Mouse (Mus musculus): ENCODE results near the gene Snrpb2.

Snrpb2 gene

GRCm38 (mm10) chr2:143094761-143095160 lies 31.9 kb downstream of the Snrpb2 start:
- DNase-seq (ENCODE audit: low read depth, low spot score): no peak

- no peak for DNase-seq (ENCODE audit: low read depth, low spot score)
These were observed 34.3 kb downstream of the Snrpb2 start for GRCm38 (mm10) chr2:143097170-143097569.

GRCm38 (mm10) chr2:143113859-143114258 lies 51.0 kb downstream of the Snrpb2 start:
- DNase-seq (ENCODE audit: low read depth, low spot score): peak; percentile 44

- no peak for DNase-seq (ENCODE audit: low read depth, low spot score)
These were observed 51.9 kb downstream of the Snrpb2 start for GRCm38 (mm10) chr2:143114716-143115115.

- no peak for DNase-seq (ENCODE audit: low read depth, low spot score)
These were observed 54.6 kb downstream of the Snrpb2 start for GRCm38 (mm10) chr2:143117453-143117852.

GRCm38 (mm10) chr2:143118221-143118620 lies 55.4 kb downstream of the Snrpb2 start:
- no peak for DNase-seq (ENCODE audit: low read depth, low spot score)
